Mouse (Mus musculus): ENCODE data around the gene Sc5d. TPM values are rescaled to one million over a fixed set of nuclear protein-coding genes. Genes with fewer than 3 reads are reported as not detected.
A peak's percentile ranks its signal among the peaks of the same experiment; 100 is the strongest.

Gene Sc5d
- polyA plus RNA-seq, 1 experiment from 2014 or later = 60.0 TPM

GRCm38 (mm10) chr9:42213142-42213541, 50.9 kb downstream of the Sc5d start:
- H3K9me3 ChIP-seq (ENCODE audit: control insufficient read depth, low read length) = no peaks in the 10 kb centered on the region
- H3K27ac ChIP-seq (ENCODE audit: low read depth, low read length) = no peak overlapping the region
- WGBS = 98% methylated on average over 1 of the region's 1 CpGs
- H3K4me3 ChIP-seq (ENCODE audit: low read depth, low read length) = no peak overlapping the region
- no peaks in the 10 kb centered on the region for H3K36me3 ChIP-seq (ENCODE audit: control insufficient read depth, insufficient read depth, low read length)
- no peak overlapping the region for H3K4me2 ChIP-seq
- H3K4me1 ChIP-seq (ENCODE audit: control insufficient read depth, insufficient read depth, low read length) = no peaks in the 10 kb centered on the region; the same call in 1 of the 2 replicates
- DNase-seq (ENCODE audit: low spot score, missing footprints) = no peak
- no peaks in the 10 kb centered on the region for H3K27me3 ChIP-seq (ENCODE audit: control insufficient read depth, insufficient read depth, low read length)
- H3K9ac ChIP-seq (ENCODE audit: low read length) = no peak overlapping the region
- ATAC-seq (ENCODE audit: low FRiP score) = no peak

- Histone ChIP-seq H3K4me1 (ENCODE audit: control insufficient read depth, insufficient read depth, low read length) (no peaks in the 10 kb centered on the region; the same call in 1 of the 2 replicates), H3K27me3 (ENCODE audit: control insufficient read depth, insufficient read depth, low read length) (no peaks in the 10 kb centered on the region), H3K27ac (ENCODE audit: low read depth, low read length) (no peak overlapping the region), H3K9ac (ENCODE audit: low read length) (no peak overlapping the region), H3K9me3 (ENCODE audit: control insufficient read depth, low read length) (no peaks in the 10 kb centered on the region), H3K36me3 (ENCODE audit: control insufficient read depth, insufficient read depth, low read length) (no peaks in the 10 kb centered on the region), H3K4me2 (no peak overlapping the region), H3K4me3 (ENCODE audit: low read depth, low read length) (no peak overlapping the region)
- no peak for DNase-seq (ENCODE audit: low spot score, missing footprints)
- ATAC-seq (ENCODE audit: low FRiP score) = no peak
- 87% methylated on average over 6 of the region's 6 CpGs for WGBS
Measured at GRCm38 (mm10) chr9:42209666-42210065, 54.4 kb downstream of the Sc5d start.

DNA sequence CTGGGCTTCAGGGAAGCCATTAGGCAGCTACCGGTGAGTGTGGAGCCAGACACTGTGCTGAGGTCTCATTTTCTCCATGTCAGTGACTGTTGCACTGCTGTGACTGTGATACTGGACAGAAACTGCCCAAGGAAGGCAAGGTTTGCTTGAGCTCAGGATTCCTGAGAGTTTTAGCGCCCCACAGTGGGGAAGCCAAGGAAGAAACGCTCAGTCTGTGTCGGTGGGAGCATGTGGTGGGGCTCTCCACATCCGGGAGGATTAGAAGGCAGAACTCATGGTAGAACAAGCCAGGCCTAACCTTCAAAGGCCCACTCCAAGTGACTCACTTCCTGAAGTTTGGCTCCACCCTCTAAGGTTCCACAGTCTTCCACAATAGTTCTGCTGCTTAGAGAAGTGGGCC, 55.6 kb downstream of the Sc5d start:
- Histone ChIP-seq H3K27ac (ENCODE audit: low read depth, low read length) (no peak overlapping the region), H3K36me3 (ENCODE audit: control insufficient read depth, insufficient read depth, low read length) (no peaks in the 10 kb centered on the region), H3K27me3 (ENCODE audit: control insufficient read depth, insufficient read depth, low read length) (no peaks in the 10 kb centered on the region), H3K4me2 (no peak overlapping the region), H3K9ac (ENCODE audit: low read length) (no peak overlapping the region), H3K4me1 (ENCODE audit: control insufficient read depth, insufficient read depth, low read length) (no peaks in the 10 kb centered on the region; the same call in 1 of the 2 replicates), H3K4me3 (ENCODE audit: low read depth, low read length) (no peak overlapping the region), H3K9me3 (ENCODE audit: control insufficient read depth, low read length) (no peaks in the 10 kb centered on the region)
- ATAC-seq (ENCODE audit: low FRiP score) (no peak), DNase-seq (ENCODE audit: low spot score, missing footprints) (peak; percentile 85)
- 19% methylated on average over 5 of the region's 5 CpGs for WGBS

GRCm38 (mm10) chr9:42206750-42207149, 57.3 kb downstream of the Sc5d start:
- Histone ChIP-seq H3K4me2 (no peak overlapping the region), H3K27me3 (ENCODE audit: control insufficient read depth, insufficient read depth, low read length) (no peaks in the 10 kb centered on the region), H3K9ac (ENCODE audit: low read length) (no peak overlapping the region), H3K27ac (ENCODE audit: low read depth, low read length) (peak overlapping the region; percentile 10; the same call in 1 of the 2 replicates), H3K36me3 (ENCODE audit: control insufficient read depth, insufficient read depth, low read length) (no peaks in the 10 kb centered on the region), H3K4me1 (ENCODE audit: control insufficient read depth, insufficient read depth, low read length) (no peaks in the 10 kb centered on the region), H3K4me3 (ENCODE audit: low read depth, low read length) (no peak overlapping the region), H3K9me3 (ENCODE audit: control insufficient read depth, low read length) (no peaks in the 10 kb centered on the region)
- DNase-seq (ENCODE audit: low spot score, missing footprints) (no peak), ATAC-seq (ENCODE audit: low FRiP score) (no peak)
- 93% methylated on average over 1 of the region's 1 CpGs for WGBS

GRCm38 (mm10) chr9:42202271-42202670, 61.8 kb downstream of the Sc5d start:
- ATAC-seq (ENCODE audit: low FRiP score) = no peak
- peak; percentile 28 for DNase-seq (ENCODE audit: low spot score, missing footprints)
- Histone ChIP-seq H3K4me2 (no peak overlapping the region), H3K36me3 (ENCODE audit: control insufficient read depth, insufficient read depth, low read length) (no peaks in the 10 kb centered on the region), H3K4me1 (ENCODE audit: control insufficient read depth, insufficient read depth, low read length) (no peaks in the 10 kb centered on the region), H3K4me3 (ENCODE audit: low read depth, low read length) (no peak overlapping the region), H3K9ac (ENCODE audit: low read length) (no peak overlapping the region), H3K27ac (ENCODE audit: low read depth, low read length) (no peak overlapping the region), H3K9me3 (ENCODE audit: control insufficient read depth, low read length) (no peaks in the 10 kb centered on the region), H3K27me3 (ENCODE audit: control insufficient read depth, insufficient read depth, low read length) (no peaks in the 10 kb centered on the region)
- 91% methylated on average over 5 of the region's 5 CpGs for WGBS

Other genes starting within 250 kb of the Sc5d start
- 3.1 and 3.8 TPM in 2 replicates for gene Sorl1, start 140.0 kb downstream of the Sc5d start, polyA plus RNA-seq (2014; fragmentation: Nextera tagmentation; extraction: Ambion mirVana)
- 0.29 and 0.45 TPM in 2 replicates for gene Tecta, start 135.7 kb upstream of the Sc5d start, polyA plus RNA-seq (2014; fragmentation: Nextera tagmentation; extraction: Ambion mirVana)
- gene Tbcel, start 243.6 kb upstream of the Sc5d start, polyA plus RNA-seq (2014; fragmentation: Nextera tagmentation; extraction: Ambion mirVana) = 4.0 and 4.5 TPM in 2 replicates

Measured in midbrain, embryonic 11.5 days (tissue).